Mouse (Mus musculus) ES-E14 (cell line): ENCODE measurements around the gene Fpgs.

ENCODE experiments used
- CHD2 ChIP-seq: IDR thresholded peaks from 2 replicates; pipeline ENCODE4 v1.6.1; 2014; ENCODE audit warnings: mild to moderate bottlenecking, low read depth, low read length, inconsistent platforms
- MAFK ChIP-seq: IDR thresholded peaks from 2 replicates; pipeline ENCODE4 v1.6.1; 2014; ENCODE audit warnings: mild to moderate bottlenecking, low read depth, low read length, inconsistent platforms; ENCODE audit not compliant: insufficient read depth
- ZC3H11A ChIP-seq: IDR thresholded peaks from 2 replicates; pipeline ENCODE4 v1.6.1; 2012; ENCODE audit warnings: low read depth, mild to moderate bottlenecking, inconsistent platforms, low read length, borderline replicate concordance
- ZNF384 ChIP-seq: IDR thresholded peaks from 2 replicates; pipeline ENCODE4 v1.6.1; 2012; ENCODE audit warnings: low read depth, low read length, inconsistent platforms

- TF ChIP-seq ZNF384, result no peak
- no peak for TF ChIP-seq ZC3H11A
- no peak for TF ChIP-seq CHD2
- TF ChIP-seq MAFK, result no peak
Measured at GRCm38 (mm10) chr2:32734480-32734879, 30.5 kb upstream of the Fpgs start.
